Mouse (Mus musculus) retina, adult 2 months (tissue): ENCODE measurements around the gene Parvb.
"Not testable (repeated sequence)": the region's sequence is repeated elsewhere in the genome, so short reads cannot be mapped to it uniquely, and the experiment has no call there.

Source experiments
- DNase-seq: peaks from one replicate; pipeline ENCODE4 v3.0.0-alpha.2; 2012; ENCODE audit warnings: low read depth, low spot score

Parvb gene

GRCm38 (mm10) chr15:84256864-84257263 is 25.0 kb downstream of the Parvb start:
- no peak for DNase-seq

GRCm38 (mm10) chr15:84258602-84259355 is 26.9 kb downstream of the Parvb start:
- no peak for DNase-seq

GRCm38 (mm10) chr15:84260123-84260822 is 28.4 kb downstream of the Parvb start:
- DNase-seq, result peak; percentile 73

- DNase-seq, result no peak
Measured at GRCm38 (mm10) chr15:84262630-84263029, 30.8 kb downstream of the Parvb start.

- DNase-seq, result no peak
Measured at GRCm38 (mm10) chr15:84263573-84263972, 31.7 kb downstream of the Parvb start.

GRCm38 (mm10) chr15:84265141-84265540 is 33.3 kb downstream of the Parvb start:
- DNase-seq, result no peak

- DNase-seq, result no peak
Measured at GRCm38 (mm10) chr15:84266290-84266689, 34.4 kb downstream of the Parvb start.

GRCm38 (mm10) chr15:84267720-84268260 is 35.9 kb downstream of the Parvb start:
- DNase-seq, result no peak

GRCm38 (mm10) chr15:84269107-84269633 is 37.3 kb downstream of the Parvb start:
- no peak for DNase-seq

GRCm38 (mm10) chr15:84270032-84270431 is 38.2 kb downstream of the Parvb start:
- no peak for DNase-seq

GRCm38 (mm10) chr15:84270463-84270862 is 38.6 kb downstream of the Parvb start:
- DNase-seq, result no peak

- DNase-seq, result no peak
Measured at GRCm38 (mm10) chr15:84276066-84276465, 44.2 kb downstream of the Parvb start.

GRCm38 (mm10) chr15:84278091-84278490 is 46.2 kb downstream of the Parvb start:
- DNase-seq, result no peak

GRCm38 (mm10) chr15:84278656-84279055 is 46.8 kb downstream of the Parvb start:
- DNase-seq, result no peak

- no peak for DNase-seq
Measured at GRCm38 (mm10) chr15:84280309-84280708, 48.5 kb downstream of the Parvb start.

GRCm38 (mm10) chr15:84280712-84281347 is 49.0 kb downstream of the Parvb start:
- DNase-seq, result no peak

GRCm38 (mm10) chr15:84282206-84283085 is 50.6 kb downstream of the Parvb start:
- no peak for DNase-seq

GRCm38 (mm10) chr15:84284059-84284458 is 52.2 kb downstream of the Parvb start:
- DNase-seq, result no peak

GRCm38 (mm10) chr15:84285453-84285852 is 53.6 kb downstream of the Parvb start:
- no peak for DNase-seq

- DNase-seq, result not testable (repeated sequence)
Measured at GRCm38 (mm10) chr15:84288953-84289352, 57.1 kb downstream of the Parvb start.

- DNase-seq, result no peak
Measured at GRCm38 (mm10) chr15:84291097-84291496, 59.3 kb downstream of the Parvb start.
